In the genomic region with DNA sequence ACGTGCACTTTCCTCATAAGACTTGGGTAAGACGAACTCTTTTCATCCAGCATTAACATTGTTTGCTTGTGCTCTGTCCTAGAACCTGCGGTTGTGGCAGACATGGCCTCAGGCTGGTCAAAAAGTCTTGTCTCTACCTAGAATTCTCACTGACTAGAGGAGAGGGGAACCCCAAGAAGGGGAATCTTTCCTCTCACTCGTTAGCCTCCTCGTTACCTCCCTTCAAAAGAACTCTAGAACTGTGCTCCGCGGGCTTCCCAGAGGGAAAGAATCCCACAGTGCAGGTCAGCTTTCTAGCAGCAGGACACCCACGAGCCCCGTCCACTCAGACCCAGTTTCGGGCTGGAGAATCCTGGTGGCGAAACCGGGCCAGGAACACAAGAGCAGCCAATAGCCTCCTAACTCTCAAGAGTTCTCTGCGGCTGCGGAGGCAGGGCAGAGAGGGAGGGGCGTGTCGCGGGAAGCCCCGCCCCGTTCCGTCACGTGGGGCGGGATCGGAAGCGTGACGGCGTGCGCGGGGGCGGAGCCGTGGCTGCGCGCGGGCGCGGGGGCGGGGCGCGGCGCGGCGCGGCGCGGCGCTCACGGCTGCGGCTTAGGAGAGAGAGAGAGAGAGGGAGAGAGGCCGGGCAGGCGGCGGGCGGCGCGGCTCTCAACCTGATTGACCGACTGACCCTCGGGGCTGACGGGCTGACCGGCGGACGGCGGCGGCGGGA, we compare ENCODE assay signal across 8 mouse cellular contexts. TPM values are rescaled to one million over a fixed set of nuclear protein-coding genes. Genes with fewer than 3 reads are reported as not detected.
A peak's percentile ranks its signal among the peaks of the same experiment; 100 is the strongest.
DNase-seq lines count a peak whose midpoint lies in the region; ATAC-seq lines count a peak whose summit lies in the region.

Eml4 (plus strand) TSS at position 553 of the 713 bp plus-strand sequence.

- ATAC-seq in megakaryocyte progenitor cell, adult 5-6 weeks (replicated peaks; ENCODE audit: poor library complexity) = peak; percentile 83

- peak; percentile 96 for DNase-seq in adipocyte (ENCODE audit: low spot score)
- DNase-seq in embryo, embryonic 10 days (ENCODE audit: low spot score) = peak; percentile 93
- DNase-seq in gastrocnemius, postnatal 10 days = peak; percentile 97
- DNase-seq in induced T-regulatory cell, adult 2 months (ENCODE audit: low read depth) = peak; percentile 94
- DNase-seq in left cerebral cortex, adult 9 months (ENCODE audit: low spot score in 2 of 2) = peak; percentile 81 to 95
- peak; percentile 94 for DNase-seq in right cerebral cortex, postnatal 14 days
- DNase-seq in urinary bladder, postnatal 36 days (ENCODE audit: low spot score in 2 of 2) = peak; percentile 93 to 94

RNA-seq across cellular contexts. Expression of gene Eml4, which starts in this region (rescaled TPM):
- 1 to 10 TPM; 4.8 to 7.7 TPM for total RNA-seq in gastrocnemius, postnatal 10 days (2021)
- 38.0 and 41.5 TPM in 2 replicates for total RNA-seq in megakaryocyte progenitor cell, adult 5-6 weeks (2015)
- total RNA-seq in megakaryocyte progenitor cell, adult 5-6 weeks (2017) = 79.6 and 86.3 TPM in 2 replicates

Comparison
In these comparisons a context has a peak if more than half of its experiments do, and no peak if none do; other contexts are left out.
1. Peak in every context shown above with its lines: DNase-seq and ATAC-seq.
2. RNA of gene Eml4 (total RNA-seq): 38.0 to 86.3 TPM in megakaryocyte progenitor cell, adult 5-6 weeks; 4.8 to 7.7 TPM in gastrocnemius, postnatal 10 days; every median in the first group is over 4 times any median in the second.